Mouse (Mus musculus): ENCODE results near the gene Gm42878. TPM values are rescaled to one million over a fixed set of nuclear protein-coding genes. Genes with fewer than 3 reads are reported as not detected.
A peak's percentile ranks its signal among the peaks of the same experiment; 100 is the strongest.

Gene Gm42878
- polyA plus RNA-seq (2015; fragmentation: Nextera tagmentation; extraction: Ambion mirVana) = not detected in 2 replicates

DNA sequence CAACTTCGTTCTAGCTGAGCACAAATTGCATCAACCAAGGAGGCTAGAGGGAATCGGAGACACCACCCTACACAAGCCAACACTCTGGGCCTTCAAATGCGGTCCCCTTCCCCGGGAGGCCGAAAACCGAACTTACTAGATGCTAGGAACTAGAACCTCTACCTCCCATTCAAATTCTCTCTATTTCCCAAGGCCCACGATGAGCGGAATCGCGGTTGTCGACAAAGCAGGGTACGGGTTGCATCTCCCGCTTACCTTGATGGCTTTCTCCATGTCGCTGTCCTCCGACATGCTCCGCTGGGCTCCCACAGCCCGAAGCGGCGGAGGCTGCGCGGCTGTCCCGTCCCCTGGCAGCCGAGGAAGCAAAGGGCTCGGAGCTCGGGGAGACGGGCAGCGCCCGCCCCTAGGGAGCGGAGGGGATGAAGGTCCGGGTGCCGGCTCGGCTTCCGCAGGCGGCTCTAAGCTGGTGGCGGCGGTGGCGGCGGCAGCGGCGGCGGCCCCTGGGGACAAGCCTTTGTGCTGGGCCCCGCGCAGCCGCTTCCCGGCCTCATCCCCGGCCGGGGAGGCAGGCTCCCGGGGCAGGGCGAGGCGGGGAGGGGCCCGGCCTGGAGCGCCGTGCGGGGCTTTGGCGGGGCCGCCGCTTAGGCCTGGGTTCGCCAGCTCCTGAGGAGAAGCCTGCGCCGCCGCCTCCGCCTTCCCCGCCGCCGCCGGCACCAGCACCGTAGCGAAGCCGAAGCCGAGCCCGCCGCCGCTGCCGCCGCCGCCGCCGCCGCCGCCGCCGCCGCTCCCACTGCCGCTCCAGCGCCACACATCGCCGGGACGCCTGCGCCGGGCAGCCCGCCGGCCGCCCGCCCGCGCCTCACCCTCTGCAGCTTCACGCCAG lies at the start of gene Gm42878, which contains the start of gene Adam1a:
Gene Gm42878 (minus strand): TSS at position 573 of the 883 bp plus-strand sequence.
Gene Adam1a (minus strand): TSS at position 573 of the 883 bp plus-strand sequence.
- ATAC-seq (ENCODE audit: low read depth) = peak; percentile 62
- Histone ChIP-seq H3K4me3 (peak within 1 kb of the TSS; percentile 83), H3K4me2 (peak within 1 kb of the TSS; percentile 79), H3K27me3 (no peaks in the 10 kb centered on the region), H3K36me3 (no peaks in the 10 kb centered on the region), H3K9me3 (no peaks in the 10 kb centered on the region), H3K4me1 (replicated peaks) (peaks cover 36% of the 10 kb centered on the region), H3K9ac (peak within 1 kb of the TSS; percentile 93), H3K27ac (replicated peaks) (peak within 1 kb of the TSS; percentile 97)
- WGBS = under 1% methylated on average over 58 of the region's 97 CpGs

DNA sequence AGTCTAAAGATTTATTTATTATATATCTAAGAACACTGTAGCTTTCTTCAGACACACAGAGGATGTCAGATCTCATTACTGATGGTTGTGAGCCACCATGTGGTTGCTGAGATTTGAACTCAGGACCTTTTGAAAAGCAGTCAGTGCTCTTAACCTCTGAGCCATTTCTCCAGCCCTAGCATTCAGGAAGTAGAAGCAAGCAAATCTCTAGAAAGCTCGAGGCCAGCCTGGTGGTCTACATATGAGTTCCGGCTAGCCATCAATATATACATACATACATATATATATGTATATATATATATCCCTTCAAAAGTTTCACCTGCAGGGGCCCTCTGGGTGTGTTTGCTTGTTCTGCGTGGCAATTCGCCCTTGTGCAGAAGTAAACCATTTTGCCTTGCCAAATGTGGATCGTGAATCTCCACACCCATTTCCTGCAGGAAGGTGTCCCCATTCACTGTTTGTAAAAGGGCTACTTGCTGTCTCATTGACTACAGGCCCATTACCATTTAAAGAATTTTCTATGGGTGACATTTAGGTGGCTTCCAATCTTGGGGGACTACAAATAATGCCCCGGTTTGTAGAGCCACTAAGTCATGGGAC lies 49.5 kb upstream of the Gm42878 start:
- no peaks in the 10 kb centered on the region for H3K36me3 ChIP-seq
- peak overlapping the region; percentile 97 for H3K4me2 ChIP-seq
- H3K27me3 ChIP-seq = 0 out of 2 replicates have a peak, but pooled peaks cover 4% of the 10 kb centered on the region
- peaks cover 32% of the 10 kb centered on the region for H3K4me1 ChIP-seq (replicated peaks)
- peak overlapping the region; percentile 85 for H3K27ac ChIP-seq (replicated peaks)
- H3K4me3 ChIP-seq = no peak overlapping the region
- ATAC-seq (ENCODE audit: low read depth) = no peak
- H3K9me3 ChIP-seq = no peaks in the 10 kb centered on the region
- no peak overlapping the region for H3K9ac ChIP-seq
- WGBS = 83% methylated on average over 6 of the region's 6 CpGs

DNA sequence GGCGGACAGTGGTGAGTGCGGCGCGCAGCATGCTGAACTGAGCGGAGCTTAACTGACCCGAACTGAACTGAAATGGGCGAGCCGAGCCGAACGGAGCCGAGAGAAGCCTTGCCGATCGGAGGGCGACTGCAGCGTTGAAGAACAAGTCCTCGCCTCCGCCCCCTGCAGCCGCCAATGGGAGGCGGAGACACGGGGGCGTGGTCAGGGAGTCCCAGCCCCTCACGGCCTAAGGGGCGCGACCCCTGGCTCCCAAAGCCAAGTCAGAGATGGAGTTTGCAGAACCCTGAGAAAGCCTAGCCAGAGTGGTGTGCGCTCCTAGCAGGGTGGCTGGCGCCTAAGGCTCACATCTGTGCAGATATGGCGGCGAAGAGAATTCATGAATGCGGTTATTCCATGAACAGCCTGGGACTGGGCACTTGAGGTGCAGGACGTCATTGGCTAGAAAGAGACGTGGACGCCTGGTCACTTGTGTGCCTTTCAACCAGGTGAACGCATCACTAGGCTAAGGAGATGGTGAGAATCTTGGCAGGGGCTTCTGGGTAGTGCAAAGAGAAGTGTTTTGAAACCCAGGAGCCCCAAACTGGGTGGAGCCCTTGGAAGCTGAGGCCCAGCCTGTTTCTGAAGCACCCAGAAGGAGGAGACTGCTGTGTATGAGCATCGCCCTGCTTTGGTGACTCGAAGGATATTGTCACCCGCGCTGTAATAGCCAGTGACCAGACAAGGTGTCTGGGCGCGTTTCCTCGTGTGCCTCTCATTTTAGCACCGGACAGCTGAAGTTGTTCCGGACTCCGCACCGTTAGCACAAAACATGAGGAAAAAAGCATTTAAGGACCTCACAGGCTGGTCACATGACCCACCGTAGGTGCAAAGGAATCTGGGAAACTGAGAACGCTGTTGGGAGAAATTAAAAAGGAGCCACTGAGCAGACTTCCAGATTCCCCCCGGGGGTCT lies 48.4 kb upstream of the Gm42878 start, which contains the start of gene Aldh2:
Gene Aldh2 (minus strand): TSS at position 374 of the 951 bp plus-strand sequence.
- Histone ChIP-seq H3K27ac (replicated peaks) (peak within 1 kb of the TSS; percentile 85), H3K9ac (peak within 1 kb of the TSS; percentile 84), H3K36me3 (no peaks in the 10 kb centered on the region), H3K9me3 (no peaks in the 10 kb centered on the region), H3K27me3 (0 out of 2 replicates have a peak, but pooled peaks cover 4% of the 10 kb centered on the region), H3K4me1 (replicated peaks) (peaks cover 32% of the 10 kb centered on the region), H3K4me3 (peak within 1 kb of the TSS; percentile 69), H3K4me2 (peak within 1 kb of the TSS; percentile 97)
- WGBS = 3% methylated on average over 47 of the region's 47 CpGs
- peak; percentile 89 for ATAC-seq (ENCODE audit: low read depth)

DNA sequence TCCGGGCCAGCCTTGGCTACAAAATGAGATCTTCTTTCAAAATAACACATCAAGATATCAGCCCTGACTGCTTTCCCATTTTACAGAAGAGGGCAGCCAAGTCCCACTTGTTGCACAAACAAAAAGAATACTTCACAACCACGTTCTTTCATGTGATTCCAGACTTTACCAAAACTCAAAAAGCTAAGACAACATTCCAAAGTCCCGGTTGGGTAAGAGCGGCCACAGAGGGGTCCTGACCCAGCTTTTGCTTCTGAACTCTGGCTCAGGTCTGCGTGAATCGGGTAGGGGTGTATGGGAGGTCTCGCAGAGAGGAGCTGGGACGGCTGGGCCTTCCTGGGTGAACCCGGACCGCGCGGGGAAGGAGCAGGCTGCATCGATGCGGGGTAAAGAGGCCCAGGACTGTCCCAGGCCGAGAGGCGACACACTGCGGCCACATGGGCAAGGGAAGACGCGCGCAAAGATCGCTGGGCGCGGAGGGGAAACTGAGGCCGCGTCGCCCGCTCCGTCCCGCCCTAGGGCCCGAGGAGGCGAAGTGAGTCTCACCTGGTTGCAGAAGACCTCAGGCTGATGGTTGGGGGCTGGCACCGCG lies 47.6 kb upstream of the Gm42878 start:
- ATAC-seq (ENCODE audit: low read depth) = peak; percentile 71; the same call in 1 of the 2 replicates
- H3K4me1 ChIP-seq (replicated peaks) = peaks cover 32% of the 10 kb centered on the region
- no peaks in the 10 kb centered on the region for H3K36me3 ChIP-seq
- peak overlapping the region; percentile 97 for H3K4me2 ChIP-seq
- WGBS = 4% methylated on average over 33 of the region's 33 CpGs
- 0 out of 2 replicates have a peak, but pooled peaks cover 4% of the 10 kb centered on the region for H3K27me3 ChIP-seq
- no peak overlapping the region; the same call in 1 of the 2 replicates for H3K27ac ChIP-seq (replicated peaks)
- peak overlapping the region; percentile 84 for H3K9ac ChIP-seq
- H3K9me3 ChIP-seq = no peaks in the 10 kb centered on the region
- peak overlapping the region; percentile 69 for H3K4me3 ChIP-seq

DNA sequence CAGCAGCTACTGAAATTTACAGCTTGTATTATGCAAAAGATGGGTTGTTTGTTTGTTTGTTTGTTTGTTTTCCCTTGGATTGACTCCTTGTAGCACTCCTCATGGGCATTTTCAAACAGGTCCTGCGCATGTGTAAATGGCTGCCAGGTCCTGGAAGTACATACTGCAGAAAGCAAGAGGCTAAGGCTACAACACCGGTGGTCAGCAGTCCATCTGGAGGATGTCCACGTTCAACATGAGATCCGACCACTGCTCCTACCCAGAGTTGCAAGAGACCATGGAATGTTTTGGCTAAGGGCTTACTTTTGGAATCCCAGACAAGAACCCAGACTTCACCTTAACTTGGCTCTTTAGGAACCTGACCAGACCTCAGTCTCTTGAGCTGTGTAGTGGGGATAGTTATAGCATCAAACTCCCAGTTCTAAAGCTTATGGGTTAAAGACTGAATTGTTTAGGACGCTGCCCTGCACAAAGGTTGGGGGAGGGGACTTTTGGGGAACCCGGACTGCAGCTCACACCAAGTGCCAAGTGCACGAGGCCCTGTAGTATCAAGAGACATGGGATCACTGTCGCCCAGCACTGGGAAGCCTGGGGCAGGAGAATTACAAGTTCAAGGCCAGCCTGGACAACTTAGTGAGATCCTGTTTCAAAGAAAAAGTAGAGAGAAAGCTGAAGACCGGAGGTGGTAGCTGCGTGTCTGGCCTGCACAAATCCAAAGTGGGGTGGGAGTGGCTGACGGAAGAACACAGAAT lies 47.0 kb upstream of the Gm42878 start:
- WGBS = 65% methylated on average over 11 of the region's 11 CpGs
- Histone ChIP-seq H3K9me3 (no peaks in the 10 kb centered on the region), H3K4me3 (peak overlapping the region; percentile 69), H3K9ac (0 out of 2 replicates have a peak overlapping the region, but pooled peaks have one; percentile 84), H3K27me3 (0 out of 2 replicates have a peak, but pooled peaks cover 4% of the 10 kb centered on the region), H3K4me1 (replicated peaks) (peaks cover 32% of the 10 kb centered on the region), H3K4me2 (peak overlapping the region; percentile 97), H3K36me3 (no peaks in the 10 kb centered on the region), H3K27ac (replicated peaks) (no peak overlapping the region)
- no peak for ATAC-seq (ENCODE audit: low read depth)

DNA sequence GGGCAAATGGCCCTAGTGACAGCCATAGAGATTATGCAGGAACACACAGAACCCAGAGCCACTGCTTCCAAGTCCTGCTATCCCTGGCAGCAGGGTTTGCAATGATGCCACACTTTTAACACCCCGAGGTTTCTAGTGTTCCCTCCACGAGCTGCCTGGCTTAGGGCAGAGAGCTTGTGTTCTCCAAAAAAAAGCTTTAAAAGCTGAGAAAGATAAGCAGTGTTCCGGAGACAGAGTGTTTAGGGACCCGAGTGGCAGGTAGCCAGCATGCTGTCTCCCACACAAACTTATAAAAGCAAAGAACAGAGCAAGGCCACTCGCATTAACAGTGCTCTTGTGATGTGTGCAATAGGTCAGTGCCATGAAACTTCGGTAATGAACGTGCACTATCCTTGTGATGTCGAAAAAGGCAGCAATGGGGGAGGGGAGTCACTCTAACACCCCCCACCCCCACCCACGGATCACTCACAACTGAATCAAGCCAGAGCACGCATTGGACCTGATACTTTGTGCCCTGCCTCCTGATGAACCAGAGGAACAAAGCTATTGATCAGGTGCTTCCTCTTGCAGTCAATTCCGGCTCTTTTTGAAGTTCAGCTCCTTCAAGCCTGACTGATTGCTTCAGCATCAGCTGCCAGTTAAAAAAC lies 46.3 kb upstream of the Gm42878 start:
- H3K4me2 ChIP-seq = peak overlapping the region; percentile 97
- ATAC-seq (ENCODE audit: low read depth) = no peak
- 84% methylated on average over 11 of the region's 11 CpGs for WGBS

DNA sequence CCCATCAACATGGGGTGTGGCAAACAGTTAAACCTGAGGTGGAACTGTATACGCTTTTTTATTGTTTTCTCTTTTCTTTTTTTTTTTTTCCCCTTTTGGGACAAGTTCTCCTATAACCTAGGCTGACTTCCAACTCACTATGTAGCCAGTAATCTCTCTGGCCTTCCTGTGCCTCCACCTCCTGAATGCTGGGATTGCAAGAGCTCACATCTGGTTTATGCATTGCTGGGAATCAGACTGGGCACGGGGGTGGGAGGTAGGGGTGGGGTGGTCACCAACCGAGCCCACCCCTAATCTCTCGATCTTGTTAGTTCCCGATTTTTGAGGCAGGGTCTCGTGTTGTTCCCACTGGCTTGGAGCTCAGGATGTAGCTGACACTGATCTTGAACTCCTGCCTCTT lies 44.6 kb upstream of the Gm42878 start:
- Histone ChIP-seq H3K4me1 (replicated peaks) (peaks cover 32% of the 10 kb centered on the region), H3K9ac (no peak overlapping the region), H3K4me3 (no peak overlapping the region), H3K27me3 (no peaks in the 10 kb centered on the region), H3K36me3 (no peaks in the 10 kb centered on the region), H3K4me2 (no peak overlapping the region), H3K9me3 (no peaks in the 10 kb centered on the region), H3K27ac (replicated peaks) (no peak overlapping the region)
- 89% methylated on average over 6 of the region's 6 CpGs for WGBS
- no peak for ATAC-seq (ENCODE audit: low read depth)

More for the DNA sequence above, 46.3 kb upstream of the Gm42878 start:
- 0 out of 2 replicates have a peak overlapping the region, but pooled peaks have one; percentile 69 for H3K4me3 ChIP-seq
- H3K9me3 ChIP-seq = no peaks in the 10 kb centered on the region
- H3K36me3 ChIP-seq = no peaks in the 10 kb centered on the region
- no peak overlapping the region for H3K27ac ChIP-seq (replicated peaks)
- 0 out of 2 replicates have a peak, but pooled peaks cover 4% of the 10 kb centered on the region for H3K27me3 ChIP-seq
- no peak overlapping the region for H3K9ac ChIP-seq
- H3K4me1 ChIP-seq (replicated peaks) = peaks cover 32% of the 10 kb centered on the region

DNA sequence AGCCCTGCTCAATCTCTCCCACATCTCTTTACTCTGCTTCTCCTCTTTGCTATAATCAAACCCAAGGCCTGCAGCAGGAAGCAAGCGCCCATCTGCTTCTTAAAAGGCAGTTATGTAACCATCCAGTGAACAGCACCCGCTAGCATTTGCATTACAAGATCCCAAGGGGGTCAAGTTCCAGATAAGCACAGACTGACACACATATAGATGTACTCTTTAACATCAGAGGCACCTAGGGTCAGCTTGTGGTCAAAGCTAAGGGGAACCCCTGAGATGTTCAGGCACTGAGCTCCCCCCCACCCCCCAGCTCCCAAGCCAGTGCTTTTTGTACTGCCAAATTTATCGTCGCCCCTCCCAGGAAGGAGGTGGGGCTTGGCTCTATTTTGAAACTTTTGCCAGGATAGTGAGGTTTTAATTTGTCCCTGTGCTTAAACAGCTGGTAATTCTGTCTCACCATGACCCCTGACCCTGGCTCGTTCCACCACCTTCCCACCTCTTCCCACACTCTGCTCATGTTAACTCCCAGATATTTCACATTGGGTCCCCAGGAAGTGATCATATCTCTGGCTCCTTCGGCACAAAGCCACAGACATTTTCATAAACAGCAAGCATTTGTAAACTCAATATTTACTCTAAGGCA lies 41.2 kb upstream of the Gm42878 start:
- no peak for ATAC-seq (ENCODE audit: low read depth)
- 72% methylated on average over 6 of the region's 6 CpGs for WGBS
- Histone ChIP-seq H3K4me3 (no peak overlapping the region), H3K36me3 (no peaks in the 10 kb centered on the region), H3K9ac (no peak overlapping the region), H3K4me1 (replicated peaks) (peaks cover 6% of the 10 kb centered on the region; the same call in 1 of the 2 replicates), H3K4me2 (no peak overlapping the region), H3K9me3 (no peaks in the 10 kb centered on the region), H3K27ac (replicated peaks) (no peak overlapping the region), H3K27me3 (no peaks in the 10 kb centered on the region)

DNA sequence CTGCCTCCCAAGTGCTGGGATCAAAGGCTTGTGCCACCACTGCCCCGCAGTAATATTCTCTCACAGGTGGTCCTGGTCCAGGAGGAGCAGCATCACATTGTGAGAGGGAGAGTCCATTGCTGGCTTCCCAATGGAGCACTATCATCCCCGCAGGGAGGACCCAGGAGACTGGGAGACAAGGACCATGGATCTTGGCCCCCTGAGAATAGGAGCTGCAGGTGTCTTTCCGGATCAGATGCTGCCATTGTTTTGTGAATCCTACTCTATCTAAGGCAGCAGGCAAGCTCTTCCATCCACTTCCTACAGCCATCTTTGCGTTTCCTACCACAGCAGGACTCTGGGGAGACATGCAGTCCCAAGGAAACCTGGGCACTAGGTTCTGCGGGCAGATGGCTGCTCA lies 40.4 kb upstream of the Gm42878 start:
- H3K4me2 ChIP-seq = no peak overlapping the region
- WGBS = 74% methylated on average over 5 of the region's 5 CpGs
- no peak for ATAC-seq (ENCODE audit: low read depth)
- H3K4me3 ChIP-seq = no peak overlapping the region
- 0 out of 2 replicates have a peak, but pooled peaks cover under 1% of the 10 kb centered on the region for H3K36me3 ChIP-seq
- no peak overlapping the region for H3K9ac ChIP-seq
- H3K27ac ChIP-seq (replicated peaks) = no peak overlapping the region
- H3K4me1 ChIP-seq (replicated peaks) = peaks cover 6% of the 10 kb centered on the region; the same call in 1 of the 2 replicates
- no peaks in the 10 kb centered on the region for H3K27me3 ChIP-seq
- H3K9me3 ChIP-seq = no peaks in the 10 kb centered on the region

DNA sequence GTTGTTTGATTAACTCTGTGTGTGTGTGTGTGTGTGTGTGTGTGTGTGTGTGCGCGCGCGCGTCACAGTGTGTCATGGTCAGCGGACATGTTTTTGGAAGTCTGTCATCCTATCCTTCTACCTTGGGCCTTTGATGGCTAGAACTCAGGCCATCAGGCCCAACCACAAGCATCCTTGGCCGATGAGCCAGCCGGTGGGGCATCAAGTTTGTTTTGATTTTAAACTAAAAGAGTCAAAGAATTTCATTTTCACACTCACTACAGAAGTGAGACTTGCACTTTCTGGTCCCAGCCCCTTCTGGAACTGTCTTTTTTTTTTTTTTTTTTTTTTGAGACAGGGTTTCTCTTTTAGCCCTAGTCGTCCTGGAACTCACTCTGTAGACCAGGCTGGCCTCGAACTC lies 39.7 kb upstream of the Gm42878 start:
- Histone ChIP-seq H3K9ac (no peak overlapping the region), H3K27me3 (no peaks in the 10 kb centered on the region), H3K27ac (replicated peaks) (no peak overlapping the region), H3K36me3 (peaks cover 8% of the 10 kb centered on the region), H3K4me3 (no peak overlapping the region), H3K4me2 (no peak overlapping the region), H3K9me3 (no peaks in the 10 kb centered on the region), H3K4me1 (replicated peaks) (peaks cover 6% of the 10 kb centered on the region; the same call in 1 of the 2 replicates)
- ATAC-seq (ENCODE audit: low read depth) = no peak
- 96% methylated on average over 10 of the region's 10 CpGs for WGBS
